Mouse (Mus musculus) brain, adult 2 months (tissue): ENCODE measurements around the gene Wdr82.

Experiments used
- DNase-seq: peaks from one replicate; pipeline ENCODE4 v3.0.0; 2011; ENCODE audit warnings: low read depth, low spot score

Wdr82 gene

DNA sequence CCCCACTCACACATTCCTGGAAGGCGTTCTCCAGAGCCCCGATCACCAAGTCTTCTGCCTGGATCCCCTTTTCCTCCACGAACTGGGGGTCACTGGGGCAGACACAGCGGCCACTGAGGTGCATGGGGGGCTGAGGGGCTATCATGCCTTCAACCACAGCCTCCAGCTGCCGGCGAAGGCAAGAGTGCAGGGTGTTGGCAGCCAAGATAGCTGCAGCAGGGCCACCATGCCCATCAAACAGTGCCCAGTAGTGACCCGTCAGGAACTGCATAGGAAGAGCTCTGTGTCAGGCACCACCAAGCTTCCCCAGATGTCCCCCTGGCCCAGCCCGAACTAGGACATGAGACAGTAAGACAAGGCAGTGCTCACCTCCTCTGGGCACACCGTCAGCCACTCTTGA, 27.0 kb downstream of the Wdr82 start:
- DNase-seq, result no peak

DNA sequence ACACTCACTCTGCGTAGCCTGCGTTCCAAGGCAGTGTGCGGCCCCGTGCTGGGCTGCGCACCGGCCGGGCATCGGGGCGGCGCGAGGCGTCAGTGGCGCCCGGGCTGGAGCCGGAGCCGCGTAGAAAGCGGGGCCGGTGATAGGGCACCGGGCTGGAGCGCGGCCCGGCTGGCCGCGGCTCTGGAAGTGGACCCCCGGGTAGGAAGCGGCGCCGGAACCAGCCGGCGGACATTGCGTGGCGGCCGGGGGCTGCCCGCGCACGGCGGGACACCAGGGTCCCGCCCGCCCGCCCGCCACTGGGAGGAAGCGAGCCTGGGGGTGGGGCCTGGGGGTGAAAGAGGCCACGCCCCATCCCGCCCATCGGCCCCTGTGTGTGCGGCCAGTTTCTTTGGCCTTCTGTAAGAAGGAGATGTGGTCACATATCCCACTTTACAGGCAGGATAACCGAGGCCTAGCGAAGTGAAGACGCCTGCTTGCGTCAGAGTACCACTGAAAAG, 28.3 kb downstream of the Wdr82 start:
- peak; percentile 74 for DNase-seq

DNA sequence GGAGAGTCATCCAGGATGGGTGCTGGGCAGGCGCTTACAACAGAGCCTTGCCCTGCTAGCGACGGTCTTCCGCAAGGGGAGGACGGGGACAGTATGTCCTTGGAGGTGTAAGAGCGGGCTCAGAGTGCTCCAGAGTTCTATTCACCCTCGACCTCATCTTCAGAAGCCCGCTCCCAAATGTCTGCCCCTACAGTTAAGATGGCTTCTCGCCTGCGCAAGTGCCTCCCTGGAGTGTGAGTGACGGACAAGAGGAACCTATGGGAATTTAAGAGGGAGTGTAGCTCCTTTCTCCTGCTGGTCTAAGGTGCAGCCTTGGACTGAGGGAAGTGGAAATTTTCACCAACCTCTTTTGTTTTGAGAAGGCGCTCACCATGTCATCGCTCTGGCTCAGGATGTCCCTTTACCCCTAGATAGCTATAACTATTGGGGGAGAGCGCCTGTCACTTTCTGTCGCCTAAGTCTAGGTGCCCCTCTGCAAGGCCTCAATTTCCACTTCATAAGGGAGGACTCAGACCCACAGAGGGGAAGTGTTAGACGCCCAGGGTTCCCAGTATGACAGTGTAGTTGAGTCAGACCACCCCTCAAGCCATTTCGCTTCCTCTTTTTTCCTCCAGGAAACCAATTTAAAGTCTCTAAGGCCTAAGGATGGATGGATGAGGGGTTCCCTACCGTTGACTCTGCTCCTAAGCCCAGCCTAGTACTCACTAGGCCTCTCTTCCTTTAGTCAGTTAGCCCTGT, 29.0 kb downstream of the Wdr82 start, which contains the start of gene Ppm1m:
Ppm1m (minus strand) TSS at position 212 of the 738 bp plus-strand sequence.
- peak; percentile 40 for DNase-seq

DNA sequence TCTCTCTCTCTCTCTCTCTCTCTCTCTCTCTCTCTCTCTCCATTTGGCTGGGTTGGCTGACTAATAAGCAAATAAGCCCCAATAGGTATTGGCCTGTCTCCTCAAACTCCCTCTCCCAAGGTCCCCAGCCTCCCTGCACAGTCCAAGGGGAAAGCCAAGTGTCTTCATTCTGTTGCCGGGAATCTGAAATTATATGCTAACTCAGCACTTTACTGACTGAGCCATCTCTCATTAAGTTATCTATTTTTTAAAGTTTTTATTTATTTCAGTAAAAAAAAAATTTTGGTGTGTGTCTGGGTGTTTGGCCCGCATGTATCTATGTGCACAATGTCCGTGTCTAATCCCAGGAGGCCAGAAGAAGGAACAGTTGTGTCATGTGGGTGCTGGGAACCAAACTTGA, 31.2 kb downstream of the Wdr82 start:
- DNase-seq, result no peak

DNA sequence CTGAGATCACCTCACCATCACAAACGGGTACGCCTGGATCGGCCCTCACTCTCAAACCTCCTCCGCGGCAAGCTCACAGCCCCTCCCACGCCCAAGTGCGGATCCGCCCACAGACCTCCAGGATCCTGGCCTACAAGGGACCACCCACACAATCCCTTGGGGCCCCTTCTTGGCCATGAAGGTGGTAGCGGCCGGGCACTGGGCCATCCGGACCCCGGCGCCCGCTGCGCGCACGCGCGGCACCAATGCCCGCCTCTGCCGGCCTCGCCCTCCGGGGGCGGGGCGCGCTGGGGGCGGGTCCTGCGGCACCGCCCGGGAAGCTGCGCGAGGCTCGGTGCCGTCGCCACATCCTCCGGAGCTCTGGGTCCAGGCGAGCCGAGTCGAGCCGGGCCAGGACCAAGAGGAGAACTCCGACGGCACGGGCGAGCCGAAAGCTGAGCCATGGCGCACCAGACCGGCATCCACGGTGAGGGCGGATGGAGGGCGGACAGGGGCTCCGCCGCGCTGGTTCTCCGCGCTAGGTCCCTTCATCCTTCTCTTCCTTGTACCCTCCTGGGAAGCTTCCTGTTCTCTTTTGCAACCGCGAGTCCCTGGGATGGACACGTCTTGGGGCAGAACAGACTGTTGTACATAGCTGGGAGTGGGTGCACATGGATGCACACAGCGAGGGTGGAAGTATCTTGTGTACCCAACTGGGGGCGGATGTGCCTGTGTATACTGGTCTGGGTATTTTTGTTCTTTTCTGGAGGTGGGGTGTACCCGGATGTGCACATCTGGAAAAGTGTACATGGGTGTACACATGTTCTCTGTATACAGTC, 32.3 kb downstream of the Wdr82 start, which contains the start of gene Twf2:
Twf2 (plus strand) TSS at position 290 of the 818 bp plus-strand sequence.
- DNase-seq, result peak; percentile 91

DNA sequence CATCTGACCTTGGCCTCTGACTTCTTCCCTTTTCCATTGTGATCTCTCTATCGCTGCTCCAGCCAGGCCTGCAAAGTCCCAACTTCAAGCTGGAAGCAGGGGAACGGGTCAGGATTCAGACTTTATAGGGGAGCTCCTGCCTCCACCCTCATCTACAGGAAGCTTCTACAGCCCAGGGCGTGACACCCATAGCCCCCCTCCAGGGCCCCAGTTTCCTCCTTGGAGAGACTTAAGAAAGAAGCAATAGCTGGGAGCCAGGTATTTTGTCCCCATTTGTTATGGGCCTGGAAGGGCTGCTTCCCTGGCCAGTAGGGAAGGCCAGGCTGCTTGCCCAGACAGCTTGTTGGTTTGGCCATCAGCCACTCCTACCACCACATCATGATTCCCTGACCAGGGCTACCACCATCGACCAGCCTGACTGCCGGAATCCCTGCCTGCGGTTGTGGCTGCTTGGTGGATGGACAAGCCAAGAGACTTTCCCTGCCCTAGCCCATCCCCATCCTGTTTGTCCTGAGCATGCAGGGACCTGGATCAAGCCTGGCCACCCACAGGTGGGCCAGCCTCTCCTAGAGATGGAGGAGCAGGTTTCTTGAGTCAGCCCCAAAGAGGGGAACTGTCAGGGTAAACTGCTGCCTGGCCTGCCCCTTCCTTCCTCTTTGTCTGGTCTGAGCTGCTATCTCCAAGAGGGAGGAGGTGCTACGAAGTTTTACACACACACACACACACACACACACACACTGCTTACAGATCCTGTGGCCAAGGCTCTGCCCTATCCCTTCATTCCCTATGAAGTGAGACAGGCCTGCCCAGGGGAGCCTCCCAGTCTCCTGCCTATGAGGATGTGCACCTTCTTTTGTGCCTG, 33.5 kb downstream of the Wdr82 start:
- DNase-seq, result peak; percentile 87

DNA sequence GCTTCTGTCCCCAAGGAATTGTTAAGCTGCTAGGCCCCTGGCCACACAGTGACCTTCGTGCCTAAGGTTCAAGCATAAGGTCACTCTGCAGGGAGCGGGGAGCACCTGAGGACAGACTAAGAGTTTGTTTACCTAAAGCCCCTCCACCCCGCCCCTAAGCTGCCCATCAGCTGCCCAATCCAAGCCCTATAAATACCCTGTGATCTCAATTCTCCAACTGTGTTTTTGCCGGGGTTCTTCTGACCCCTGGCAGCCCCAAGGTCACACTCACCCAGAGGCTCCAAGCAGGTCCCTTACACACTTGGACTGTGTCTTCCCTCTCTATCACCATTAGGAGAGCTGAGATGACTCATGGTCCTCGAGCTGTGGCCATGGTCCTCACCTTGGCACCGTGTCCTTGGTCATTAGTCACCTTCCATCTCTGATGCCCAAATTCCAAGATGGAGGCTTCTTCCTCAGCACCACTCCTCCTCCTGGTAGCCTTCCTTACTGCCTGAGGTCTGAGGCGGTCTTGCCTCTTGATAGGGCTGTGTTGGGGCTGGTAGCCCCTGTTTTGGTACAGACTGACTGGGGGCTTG, 35.1 kb downstream of the Wdr82 start:
- DNase-seq, result peak; percentile 51

DNA sequence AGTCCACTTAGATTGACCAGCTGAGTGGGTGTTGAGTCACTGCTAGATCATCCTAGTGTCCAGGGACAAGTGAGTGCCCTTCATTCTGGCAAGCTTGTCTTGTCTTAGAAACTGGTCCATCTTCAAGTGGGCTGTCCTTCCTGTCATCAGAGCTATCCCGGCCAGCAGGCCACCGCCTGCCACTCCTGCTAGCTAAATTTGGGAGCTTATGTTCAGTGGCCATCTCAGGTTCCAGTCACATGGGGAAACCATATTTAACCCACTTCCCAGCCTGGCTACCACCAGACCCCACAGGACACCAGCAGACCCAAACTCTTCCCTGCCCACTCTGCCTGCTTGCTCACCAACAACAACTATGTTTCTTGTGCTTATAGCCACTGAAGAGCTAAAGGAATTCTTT, 35.8 kb downstream of the Wdr82 start:
- no peak for DNase-seq

DNA sequence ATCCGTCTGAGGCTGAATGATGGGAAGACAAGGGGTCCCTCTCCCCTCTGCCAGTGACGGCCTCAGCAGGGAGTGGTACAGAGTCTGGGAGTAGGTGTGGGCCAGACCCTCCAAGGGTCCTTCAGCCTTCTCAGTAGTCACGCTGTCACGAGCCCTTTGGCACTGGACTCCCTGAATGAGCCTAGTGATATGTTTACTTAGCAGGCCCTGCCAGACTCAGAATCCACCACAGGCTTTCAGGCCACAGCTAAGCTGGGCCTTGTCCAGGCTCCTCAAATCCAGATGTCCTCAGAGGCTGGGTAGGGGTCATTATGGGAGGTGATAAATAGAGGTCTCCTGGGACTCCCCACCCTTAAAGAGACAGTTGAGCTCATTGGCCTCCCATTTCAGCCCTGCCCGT, 37.5 kb downstream of the Wdr82 start:
- DNase-seq, result no peak

DNA sequence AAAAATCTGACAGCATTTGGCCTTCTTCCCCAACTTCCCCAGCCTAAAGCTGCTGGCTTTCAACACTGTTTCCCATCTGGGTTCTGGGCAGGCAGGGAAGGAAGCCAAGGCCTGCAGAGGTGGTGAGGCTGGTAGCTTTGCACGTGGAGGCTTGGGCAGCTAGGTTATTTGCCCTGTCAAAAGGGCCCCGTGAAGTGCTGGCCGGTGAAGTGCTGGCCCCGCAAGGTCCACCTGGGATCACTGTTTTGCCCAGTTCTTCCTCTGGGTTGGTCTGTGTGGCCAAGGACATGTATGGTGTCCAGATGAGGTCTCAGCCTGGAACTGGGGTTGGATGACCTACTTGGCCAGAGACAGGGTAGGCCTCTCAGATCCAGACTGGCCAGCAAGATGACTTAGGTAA, 39.2 kb downstream of the Wdr82 start:
- no peak for DNase-seq

DNA sequence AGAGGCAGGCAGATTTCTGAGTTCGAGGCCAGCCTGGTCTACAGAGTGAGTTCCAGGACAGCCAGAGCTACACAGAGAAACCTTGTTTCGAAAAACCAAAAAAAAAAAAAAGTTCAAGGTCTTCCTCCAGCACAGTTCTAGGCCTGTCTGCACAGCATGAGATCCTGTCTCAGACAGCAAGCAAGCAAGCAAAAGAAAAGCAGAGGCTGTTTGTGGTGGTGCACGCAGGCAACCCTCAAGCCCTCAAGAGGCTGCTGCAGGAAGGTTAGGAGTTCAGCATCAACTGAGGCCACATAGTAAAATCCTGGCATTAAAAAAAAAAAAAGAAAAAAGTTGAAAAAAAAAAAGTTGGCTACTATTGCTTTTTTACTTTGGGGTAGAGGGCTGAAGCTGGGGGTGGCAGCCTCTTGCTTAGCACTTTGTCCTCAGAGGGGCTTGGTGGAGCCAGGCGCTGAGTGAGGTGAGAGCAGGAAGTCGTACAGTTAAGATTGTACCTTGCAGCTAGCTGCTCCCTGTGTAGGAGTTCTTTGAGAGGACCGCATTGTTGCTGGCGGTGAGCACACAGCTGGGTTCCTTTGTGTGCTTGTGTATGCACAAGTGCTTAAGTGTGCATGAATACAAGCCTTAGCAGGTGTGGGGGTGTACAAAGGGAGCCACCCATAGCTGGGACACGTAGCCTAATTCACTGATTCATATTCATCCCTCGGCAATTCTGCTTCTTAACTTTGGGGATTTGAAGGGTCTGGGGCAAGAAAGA, 40.3 kb downstream of the Wdr82 start:
- DNase-seq, result peak; percentile 60

DNA sequence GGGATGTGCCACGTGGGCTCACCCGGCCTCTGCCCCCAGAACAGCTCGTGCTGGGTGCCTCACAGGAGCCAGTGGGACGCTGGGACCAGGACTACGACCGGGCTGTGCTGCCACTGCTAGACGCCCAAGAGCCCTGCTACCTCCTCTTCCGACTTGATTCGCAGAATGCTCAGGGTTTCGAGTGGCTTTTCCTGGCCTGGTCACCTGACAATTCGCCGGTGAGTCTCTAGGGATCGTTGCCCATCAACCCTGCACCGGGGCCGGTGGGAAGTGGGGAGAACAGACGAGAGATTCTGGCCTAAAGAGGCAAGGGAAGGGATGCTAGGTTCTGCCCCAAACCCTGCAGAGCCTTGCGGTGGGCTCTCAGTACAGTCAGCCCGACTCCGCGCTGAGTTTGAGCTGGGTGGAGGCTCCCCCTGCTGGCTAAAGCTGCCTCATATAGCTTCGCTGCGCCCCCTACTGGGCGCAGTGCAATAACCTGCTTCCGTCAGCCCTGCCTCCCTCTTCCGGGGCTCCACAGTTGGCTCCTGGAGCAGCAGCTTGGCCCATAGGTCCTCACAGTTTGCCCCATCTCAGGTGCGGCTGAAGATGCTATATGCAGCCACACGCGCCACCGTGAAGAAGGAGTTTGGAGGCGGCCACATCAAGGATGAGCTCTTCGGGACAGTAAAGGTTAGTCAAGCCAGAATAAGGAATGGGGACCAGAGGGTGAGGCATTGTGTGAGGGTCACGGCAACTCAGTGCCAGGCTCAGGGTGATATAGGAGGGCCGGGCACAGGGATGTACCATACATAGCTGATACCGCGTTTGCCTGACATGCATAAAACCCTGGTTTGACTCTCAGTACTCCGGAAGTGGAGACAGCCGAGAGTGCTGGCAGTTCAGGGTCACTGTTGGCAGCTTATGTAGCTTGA, 41.2 kb downstream of the Wdr82 start:
- peak; percentile 95 for DNase-seq

DNA sequence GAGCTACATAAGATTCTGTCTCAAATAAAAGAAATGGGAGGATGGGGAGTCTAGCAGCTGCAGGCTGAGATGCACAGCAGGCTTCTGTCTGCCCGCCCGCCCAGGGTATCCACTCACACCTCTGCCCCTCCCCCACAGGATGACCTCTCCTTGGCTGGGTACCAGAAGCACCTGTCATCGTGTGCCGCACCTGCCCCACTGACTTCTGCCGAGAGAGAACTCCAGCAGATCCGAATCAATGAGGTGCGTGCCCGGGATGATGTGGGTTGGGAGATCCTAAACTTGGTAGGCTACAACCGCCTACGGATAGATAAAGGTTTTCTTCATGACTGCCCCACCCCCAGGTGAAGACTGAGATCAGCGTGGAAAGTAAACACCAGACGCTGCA, 41.9 kb downstream of the Wdr82 start:
- no peak for DNase-seq

DNA sequence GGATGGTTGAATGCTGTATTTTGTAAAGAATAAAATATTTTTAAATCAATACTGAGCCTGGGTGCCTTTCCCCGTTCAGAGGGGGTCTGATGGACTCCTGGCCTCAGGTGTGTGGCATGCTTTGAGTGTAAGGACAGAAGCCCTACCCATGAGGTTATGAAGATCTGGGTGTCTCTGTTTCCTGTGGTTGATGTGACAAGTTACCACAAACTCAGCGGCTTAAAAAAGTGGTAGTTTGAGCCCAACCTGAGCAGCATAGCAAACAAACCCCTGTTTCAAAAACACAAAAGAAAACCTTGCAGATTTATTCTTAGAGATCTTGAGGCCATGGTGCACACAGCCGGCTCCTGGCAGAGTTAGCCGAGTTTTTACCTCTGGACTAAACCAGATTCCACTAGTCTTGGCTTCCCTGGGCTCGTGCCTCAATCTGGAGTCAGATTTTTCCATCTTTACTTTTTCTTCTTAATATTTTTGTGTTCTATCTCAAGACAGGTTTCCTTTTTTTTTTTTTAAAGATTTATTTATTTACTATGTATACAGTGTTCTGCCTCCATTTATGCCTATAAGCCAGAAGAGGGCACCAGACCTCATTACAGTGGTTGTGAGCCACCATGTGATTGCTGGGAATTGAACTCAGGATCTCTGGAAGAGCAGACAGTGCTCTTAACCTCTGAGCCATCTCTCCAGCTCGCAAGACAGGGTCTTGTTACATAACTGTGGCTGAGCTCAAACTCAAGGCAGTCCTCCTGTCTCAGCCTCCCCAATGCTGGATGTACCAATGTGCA, 44.8 kb downstream of the Wdr82 start:
- no peak for DNase-seq

DNA sequence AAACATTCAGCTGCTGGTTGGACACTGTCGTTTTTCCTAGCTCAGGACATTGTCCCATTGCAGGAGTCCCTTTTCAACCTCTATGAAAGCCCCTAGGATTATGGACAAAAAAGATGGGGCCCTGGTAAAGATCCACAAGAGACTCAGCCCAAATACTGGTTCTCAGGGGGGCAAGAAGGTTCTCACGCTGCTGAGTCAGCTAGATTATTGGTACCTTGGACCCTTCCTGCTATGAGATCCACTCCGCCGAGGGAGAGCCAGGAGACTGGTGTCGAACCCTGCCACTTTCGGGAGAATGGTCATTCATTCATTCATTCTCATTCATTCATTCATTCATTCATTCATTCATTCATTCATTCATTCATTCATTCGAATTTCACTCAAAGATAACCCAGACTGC, 46.2 kb downstream of the Wdr82 start:
- DNase-seq, result no peak

DNA sequence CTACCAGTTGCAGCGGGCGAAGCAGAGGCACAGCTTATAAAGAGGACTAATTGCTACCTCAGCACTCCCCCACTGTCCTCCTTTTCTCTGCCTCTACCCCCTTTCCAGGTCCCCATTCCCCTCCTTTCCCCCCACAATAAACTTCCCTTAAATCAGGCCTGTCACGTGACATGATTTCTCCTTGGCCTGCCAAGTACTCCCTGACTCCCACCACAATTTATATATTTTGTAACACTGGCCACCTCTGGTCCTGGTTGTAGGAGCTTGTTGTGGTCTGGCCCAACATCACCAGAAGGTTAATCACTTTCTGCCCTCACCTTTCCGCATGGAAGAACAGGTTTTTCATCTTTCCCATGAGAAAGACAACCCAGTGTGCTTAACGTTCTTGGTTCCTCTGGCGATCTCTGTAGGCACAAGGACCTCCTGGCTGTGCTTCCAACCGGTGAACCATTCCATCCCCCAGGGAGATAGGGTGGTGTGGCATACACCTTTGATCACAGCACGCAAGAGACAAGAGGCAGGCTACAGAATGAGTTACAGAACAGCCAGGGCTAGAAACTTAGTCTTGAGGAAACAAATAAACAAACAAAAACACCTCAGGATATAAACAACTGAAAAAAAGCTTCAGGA, 50.3 kb downstream of the Wdr82 start:
- no peak for DNase-seq

DNA sequence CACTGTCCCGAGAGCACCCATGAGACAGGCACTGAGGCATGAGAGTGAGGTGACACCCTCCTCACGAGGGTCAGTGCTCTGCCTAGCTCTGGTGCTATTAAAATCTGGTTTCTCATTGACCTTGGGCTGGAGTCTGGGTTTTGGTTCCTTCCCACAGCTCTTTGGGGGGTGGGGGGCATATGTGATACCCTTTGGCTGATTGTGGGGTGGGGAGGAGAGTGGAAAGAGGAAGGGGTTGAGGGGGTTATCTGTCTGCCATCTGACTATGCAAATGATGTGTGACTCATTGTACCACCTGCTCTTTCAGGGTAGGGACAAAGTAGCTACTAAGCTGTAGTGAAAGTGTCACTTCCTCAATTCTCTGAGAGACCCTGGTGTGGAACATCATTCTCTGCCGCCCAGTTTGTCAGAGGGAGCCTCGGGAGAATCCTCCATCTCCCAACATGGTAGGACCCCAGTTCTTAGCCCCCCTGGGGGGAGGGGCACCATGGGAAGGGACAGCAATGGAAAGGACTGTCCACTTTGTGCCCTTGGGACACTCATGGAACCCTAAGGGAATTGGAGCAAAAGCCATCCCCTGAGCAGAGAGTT, 51.6 kb downstream of the Wdr82 start, which contains the start of gene Tlr9:
Tlr9 (plus strand) TSS at position 338 of the 591 bp plus-strand sequence.
- DNase-seq, result no peak

DNA sequence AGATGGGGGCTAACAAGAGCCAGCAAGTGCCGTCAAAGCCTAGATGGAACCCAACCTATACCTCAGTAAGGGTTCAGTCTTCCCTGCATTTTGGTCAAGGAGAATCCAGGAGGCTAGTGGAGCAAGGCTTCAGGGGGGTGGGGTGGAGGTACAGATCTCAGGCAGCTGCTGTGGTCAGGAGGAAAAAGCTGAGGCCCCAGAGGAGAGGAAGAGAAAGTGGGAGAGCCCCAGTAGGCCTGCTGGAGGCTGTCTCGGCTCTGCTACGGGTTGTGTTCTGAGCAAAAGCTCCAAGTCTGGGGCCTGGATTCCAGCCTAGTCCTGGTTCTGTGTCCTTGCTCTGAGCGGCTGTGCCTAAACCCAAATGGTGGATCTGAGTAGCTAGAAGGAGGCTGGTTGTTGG, 52.3 kb downstream of the Wdr82 start:
- no peak for DNase-seq
